Mouse (Mus musculus) heart, embryonic 10.5 days (tissue): ENCODE measurements around the gene Zic4. TPM values are rescaled to one million over a fixed set of nuclear protein-coding genes. Genes with fewer than 3 reads are reported as not detected.

Experiments used
- DNase-seq: peaks from one replicate; pipeline ENCODE4 v3.0.0-alpha.2; 2017; ENCODE audit warnings: low spot score
- H3K27ac ChIP-seq: fragments of 300-500 bp; sonication (generic); 2 replicates; pipeline ENCODE4 v1.5.1; 2016; ENCODE audit warnings: mild to moderate bottlenecking
- H3K27me3 ChIP-seq: fragments of 300-500 bp; sonication (generic); 2 replicates; pipeline ENCODE4 v1.6.1; 2016; ENCODE audit warnings: mild to moderate bottlenecking; ENCODE audit not compliant: poor library complexity, insufficient read depth, severe bottlenecking
- H3K36me3 ChIP-seq: fragments of 300-500 bp; sonication (generic); 2 replicates; pipeline ENCODE4 v1.6.1; 2016; ENCODE audit warnings: mild to moderate bottlenecking, moderate library complexity
- H3K4me1 ChIP-seq: fragments of 300-500 bp; sonication (generic); 2 replicates; pipeline ENCODE4 v1.6.1; 2016; ENCODE audit warnings: mild to moderate bottlenecking
- H3K4me3 ChIP-seq: fragments of 300-500 bp; sonication (generic); 2 replicates; pipeline ENCODE4 v1.5.1; 2016; ENCODE audit warnings: mild to moderate bottlenecking, moderate library complexity
- H3K9me3 ChIP-seq: fragments of 300-500 bp; sonication (generic); 2 replicates; pipeline ENCODE4 v1.6.1; 2016; ENCODE audit warnings: mild to moderate bottlenecking, moderate library complexity
- WGBS: fragments of 180-500 bp; shearing (Covaris S2); methylation state at CpG from one replicate; pipeline ENCODE4 v1.1.7; 2016; 5-methylcytosine and 5-hydroxymethylcytosine counted together
- polyA plus RNA-seq: library from polyadenylated mRNA; unstranded; fragments of >200 nt; fragmentation: Nextera tagmentation; extraction: Ambion mirVana; gene quantifications from 2 replicates; pipeline ENCODE4 v1.2.1, GENCODE M21; 2016

Zic4 gene
- polyA plus RNA-seq, 1 experiment from 2014 or later = 0.13 TPM

DNA sequence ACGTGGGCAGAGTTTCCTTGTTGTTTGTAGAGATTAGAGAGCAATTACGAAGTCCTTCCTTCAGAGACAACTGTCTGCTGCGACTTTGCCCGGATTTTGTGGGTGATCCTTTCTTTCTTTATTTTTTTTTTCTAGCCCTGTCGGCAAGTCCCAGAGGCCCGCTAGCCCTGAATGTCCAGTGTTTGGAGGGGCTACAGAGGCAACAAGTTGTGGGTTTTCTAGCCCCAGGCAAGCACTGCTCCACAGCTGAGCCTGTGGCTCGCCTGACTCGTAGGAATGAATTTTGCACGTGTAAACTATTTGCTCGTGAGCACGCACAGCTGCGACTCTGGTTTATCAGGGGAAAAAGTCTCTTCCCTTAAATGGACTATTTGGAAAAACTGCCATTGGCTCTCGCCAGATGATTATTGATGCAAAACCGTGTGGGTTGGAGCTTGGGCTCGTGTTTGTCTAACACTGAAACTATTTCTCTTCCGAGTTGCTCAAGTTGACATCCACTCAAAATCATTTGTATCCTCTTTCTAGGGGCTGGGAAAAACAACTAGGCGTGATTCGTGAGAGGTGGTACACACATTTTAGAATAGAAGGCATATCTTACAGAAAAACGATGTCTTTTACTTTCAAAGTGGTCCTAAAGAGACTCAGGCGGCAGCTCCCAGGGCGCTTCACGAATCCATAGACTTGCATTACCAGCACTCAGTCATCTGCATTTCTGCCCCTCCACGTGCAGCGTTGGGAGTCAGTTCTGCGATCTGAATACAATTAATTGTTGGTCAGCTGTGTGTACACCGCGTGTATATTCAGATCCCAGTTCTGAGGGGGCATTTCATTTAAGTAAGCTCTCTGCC is 42.9 kb downstream of the Zic4 start:
- 1% methylated on average over 27 of the region's 27 CpGs for WGBS
- DNase-seq = no peak

DNA sequence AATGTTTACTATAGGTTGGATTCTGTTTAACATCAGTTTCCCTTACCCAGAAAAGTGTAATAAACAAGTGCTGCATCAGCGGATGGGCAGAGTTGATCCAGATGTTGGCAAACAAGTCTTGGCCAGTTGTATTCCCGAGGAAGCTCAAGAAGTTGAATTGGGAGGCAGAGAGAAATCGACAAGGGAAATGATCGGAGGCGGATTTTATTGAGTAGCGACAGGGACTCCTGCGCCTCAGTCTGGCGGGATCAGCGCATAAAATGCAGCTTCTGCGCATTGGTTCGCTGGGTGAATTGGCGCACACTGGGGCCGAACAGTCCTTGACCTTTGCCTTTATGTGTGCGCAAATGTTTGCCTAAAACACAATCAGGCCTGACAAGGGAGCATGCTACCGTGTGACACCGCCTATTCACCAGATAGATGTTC is 43.6 kb downstream of the Zic4 start:
- no peak for DNase-seq
- H3K9me3 ChIP-seq = no peaks in the 10 kb centered on the region
- H3K36me3 ChIP-seq = no peaks in the 10 kb centered on the region
- 0% methylated on average over 16 of the region's 16 CpGs for WGBS
- no peak overlapping the region for H3K4me3 ChIP-seq
- H3K4me1 ChIP-seq = no peaks in the 10 kb centered on the region
- peaks cover 100% of the 10 kb centered on the region for H3K27me3 ChIP-seq
- H3K27ac ChIP-seq = no peak overlapping the region

More for the DNA sequence above, 42.9 kb downstream of the Zic4 start:
- Histone ChIP-seq H3K9me3 (no peaks in the 10 kb centered on the region), H3K4me3 (no peak overlapping the region), H3K4me1 (no peaks in the 10 kb centered on the region), H3K36me3 (no peaks in the 10 kb centered on the region), H3K27me3 (peaks cover 100% of the 10 kb centered on the region), H3K27ac (no peak overlapping the region)

DNA sequence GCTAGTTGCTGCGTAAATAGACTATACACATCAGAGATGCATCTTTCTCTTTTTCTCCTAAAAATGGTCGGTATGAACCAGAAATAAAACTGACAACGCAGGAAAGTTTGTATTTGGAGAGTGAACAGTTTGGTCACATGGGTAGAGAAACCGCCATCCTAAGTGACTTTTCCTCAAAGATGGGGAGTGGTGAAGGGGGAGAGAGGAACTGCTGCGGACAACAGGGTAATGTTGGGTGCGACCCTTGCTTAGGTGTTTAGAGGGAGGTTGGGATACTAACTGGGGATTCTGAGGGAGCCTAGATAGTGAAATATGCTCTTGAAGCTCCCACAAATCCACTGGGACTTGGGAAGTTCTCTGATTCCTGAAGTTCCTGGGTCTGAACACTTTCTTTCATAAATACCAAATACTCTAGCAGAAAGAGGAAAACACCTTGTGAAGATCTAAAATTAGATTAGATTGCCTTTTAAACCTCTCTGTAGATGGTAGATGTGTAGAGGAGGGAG is 44.1 kb downstream of the Zic4 start:
- no peak overlapping the region for H3K4me3 ChIP-seq
- H3K9me3 ChIP-seq = no peaks in the 10 kb centered on the region
- 0% methylated on average over 6 of the region's 6 CpGs for WGBS
- no peak overlapping the region for H3K27ac ChIP-seq
- no peak for DNase-seq
- no peaks in the 10 kb centered on the region for H3K36me3 ChIP-seq
- H3K4me1 ChIP-seq = no peaks in the 10 kb centered on the region
- H3K27me3 ChIP-seq = peaks cover 100% of the 10 kb centered on the region

DNA sequence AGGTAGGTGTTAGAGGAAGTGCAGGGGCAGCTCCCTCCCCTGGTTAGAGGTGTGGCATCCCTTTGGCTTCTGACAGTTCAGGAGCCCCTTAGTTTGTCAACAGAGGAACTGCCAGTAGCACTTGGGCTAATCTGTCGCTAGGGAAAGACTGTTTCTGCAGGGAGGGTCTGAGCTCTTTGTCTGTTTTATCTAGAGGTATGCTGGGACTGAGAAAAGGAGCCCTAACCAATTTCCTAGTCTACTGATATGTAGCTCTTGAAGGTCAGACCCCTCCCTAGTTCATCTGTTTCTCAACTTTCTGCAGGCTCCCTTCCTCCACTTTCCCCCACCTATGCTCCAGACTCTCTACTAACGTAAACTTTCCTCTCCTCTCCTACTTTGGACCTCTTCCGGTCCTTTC is 47.6 kb downstream of the Zic4 start:
- H3K9me3 ChIP-seq = no peaks in the 10 kb centered on the region
- H3K27ac ChIP-seq = no peak overlapping the region
- H3K36me3 ChIP-seq = no peaks in the 10 kb centered on the region
- H3K4me3 ChIP-seq = no peak overlapping the region
- H3K4me1 ChIP-seq = no peaks in the 10 kb centered on the region
- H3K27me3 ChIP-seq = peaks cover 91% of the 10 kb centered on the region
- WGBS = 0% methylated on average over 3 of the region's 3 CpGs
- DNase-seq = no peak

DNA sequence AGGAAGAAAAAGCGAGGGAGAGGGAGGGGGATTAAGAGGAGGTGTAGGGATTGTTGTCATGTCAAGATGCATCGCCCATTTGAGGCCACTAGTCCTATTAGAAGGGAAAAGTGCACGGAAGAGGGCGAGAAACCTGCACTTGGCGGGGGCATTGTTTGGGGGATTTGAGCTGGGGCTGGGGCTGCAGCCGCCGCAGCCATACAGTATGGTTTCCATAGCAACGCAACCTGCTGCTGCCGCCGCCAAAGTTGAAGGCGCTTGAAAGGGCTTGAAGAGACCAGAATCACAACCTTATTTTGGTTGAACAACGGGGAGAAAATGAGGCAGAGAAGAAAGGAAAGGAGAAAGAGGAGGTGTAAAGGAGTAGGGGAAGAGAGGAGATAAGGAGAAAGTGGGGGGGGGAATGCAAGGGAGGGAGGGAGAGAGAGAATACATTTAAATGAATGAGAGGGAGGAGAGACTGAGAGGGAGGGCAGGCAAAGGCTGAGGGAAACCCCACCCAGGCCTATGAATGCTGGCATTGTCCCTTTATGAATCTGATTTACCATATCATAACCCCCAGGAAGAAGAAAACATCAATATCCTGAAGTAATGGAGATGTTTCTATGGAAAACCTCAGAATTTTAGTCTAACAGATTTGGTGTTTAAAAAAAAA is 51.9 kb downstream of the Zic4 start:
- no peak overlapping the region for H3K27ac ChIP-seq
- no peak for DNase-seq

DNA sequence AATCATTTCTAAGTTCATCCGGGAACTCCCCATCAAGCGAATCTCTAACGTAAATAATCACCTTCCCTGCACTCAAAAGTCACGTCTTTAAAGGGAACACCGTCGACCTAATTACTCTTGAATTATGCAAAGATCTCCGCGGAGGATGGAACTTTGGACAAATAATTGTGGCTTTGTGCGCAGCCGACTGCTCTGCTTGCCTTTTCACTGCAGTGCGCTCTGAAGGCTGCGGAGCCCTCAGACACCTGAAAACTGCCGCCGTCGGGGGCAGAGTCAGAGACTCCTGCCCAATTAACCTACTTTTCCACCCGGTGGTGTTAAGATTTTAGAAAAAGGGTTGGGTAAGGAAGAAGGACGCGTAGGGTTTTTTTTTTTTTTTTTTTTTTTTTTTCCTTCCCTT is 58.2 kb downstream of the Zic4 start:
- H3K4me3 ChIP-seq = no peak overlapping the region
- H3K36me3 ChIP-seq = no peaks in the 10 kb centered on the region
- peaks cover 68% of the 10 kb centered on the region for H3K27me3 ChIP-seq
- no peaks in the 10 kb centered on the region for H3K4me1 ChIP-seq
- no peak for DNase-seq
- H3K27ac ChIP-seq = no peak overlapping the region
- 2% methylated on average over 18 of the region's 18 CpGs for WGBS
- no peaks in the 10 kb centered on the region for H3K9me3 ChIP-seq

More for the DNA sequence above, 51.9 kb downstream of the Zic4 start:
- H3K27me3 ChIP-seq = peaks cover 91% of the 10 kb centered on the region
- no peak overlapping the region for H3K4me3 ChIP-seq
- H3K36me3 ChIP-seq = no peaks in the 10 kb centered on the region
- H3K9me3 ChIP-seq = no peaks in the 10 kb centered on the region
- no peaks in the 10 kb centered on the region for H3K4me1 ChIP-seq
- 3% methylated on average over 12 of the region's 12 CpGs for WGBS

Other genes starting within 250 kb of the Zic4 start
- not detected in 2 replicates for gene Zic1, start 3.4 kb downstream of the Zic4 start, polyA plus RNA-seq